In the genomic region with DNA sequence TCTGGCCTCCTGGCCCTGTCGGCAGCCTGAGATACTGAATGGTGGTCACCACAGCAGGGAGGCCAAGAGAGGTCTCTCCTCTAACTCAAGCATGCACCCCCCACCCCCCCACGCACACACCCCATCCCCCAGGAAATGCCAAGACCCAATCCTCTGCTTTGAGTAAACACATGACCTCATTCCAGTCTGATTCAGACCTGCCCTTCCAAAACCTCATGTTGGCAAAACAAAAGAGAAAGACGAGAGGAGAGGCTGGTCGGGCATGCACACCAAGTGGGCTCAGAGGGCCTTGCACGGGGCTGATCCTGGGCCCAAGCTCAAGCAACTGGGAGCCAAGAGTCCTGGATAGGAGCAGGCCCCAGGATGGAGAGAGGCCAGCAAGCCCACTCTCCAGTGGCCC, we compare ENCODE assay signal across 17 mouse cellular contexts. TPM values are rescaled to one million over a fixed set of nuclear protein-coding genes. Genes with fewer than 3 reads are reported as not detected.
DNase-seq lines count a peak whose midpoint lies in the region; ATAC-seq and TF ChIP-seq lines count a peak whose summit lies in the region.
"Had no signal": no experiment of that assay in that cellular context is flagged by ENCODE, and none has a peak within 500 bp of the region (broad histone marks: within the 10 kb centered on the region; RNA-seq: fewer than 3 reads in every experiment).

No protein-coding gene starts in this region.

- 38% methylated on average over 5 of the region's 5 CpGs for WGBS in hindbrain, embryonic 10.5 days
- WGBS in hindbrain, postnatal 0 days, result 27% methylated on average over 5 of the region's 5 CpGs
- WGBS in embryonic facial prominence, embryonic 10.5 days, result 49% methylated on average over 5 of the region's 5 CpGs

- TF ChIP-seq CTCF in hindbrain, postnatal 0 days (IDR thresholded peaks at IDR 0.05; ENCODE audit: low read depth), result no peak

- peak overlapping the region; percentile 40; the same call in 1 of the 2 replicates for H3K27ac ChIP-seq in hindbrain, embryonic 10.5 days
- no peak overlapping the region for H3K27ac ChIP-seq in hindbrain, postnatal 0 days
- H3K27ac ChIP-seq in embryonic facial prominence, embryonic 10.5 days (replicated peaks), result peak overlapping the region; percentile 59; the same call in 1 of the 2 replicates
- H3K27ac ChIP-seq: liver, embryonic 12.5 days; neural tube, embryonic 15.5 days had no signal

- DNase-seq in hindbrain, embryonic 10.5 days (ENCODE audit: low spot score), result no peak
- DNase-seq in hindbrain, postnatal 0 days (ENCODE audit: low spot score), result no peak
- DNase-seq in Muller cell, postnatal 12 days (ENCODE audit: inconsistent ontology term), result peak; percentile 63
- no peak for DNase-seq in embryonic facial prominence, embryonic 10.5 days (ENCODE audit: low spot score)
- DNase-seq in lung, postnatal 10 days, result peak; percentile 48
- DNase-seq in left cerebral cortex, adult 18-20 months (ENCODE audit: low spot score in 2 of 2), result no peak
- DNase-seq in layer of hippocampus, adult 18-20 months (ENCODE audit: low spot score in 2 of 2), result no peak
- DNase-seq: cerebellum, postnatal 14 days; midbrain, embryonic 14.5 days; right cerebral cortex, postnatal 4 days; thymus, postnatal 25 days had no signal

- no peak overlapping the region for H3K4me2 ChIP-seq in hindbrain, postnatal 0 days (ENCODE audit: low read depth, low read length)
- H3K4me2 ChIP-seq: liver, embryonic 12.5 days; neural tube, embryonic 15.5 days had no signal

- H3K27me3 ChIP-seq in hindbrain, embryonic 10.5 days (ENCODE audit: insufficient read depth, poor library complexity, severe bottlenecking), result no peaks in the 10 kb centered on the region
- H3K27me3 ChIP-seq in hindbrain, postnatal 0 days (ENCODE audit: insufficient read depth, low read length), result no peaks in the 10 kb centered on the region
- no peaks in the 10 kb centered on the region; the same call in 1 of the 2 replicates for H3K27me3 ChIP-seq in embryonic facial prominence, embryonic 10.5 days (replicated peaks; ENCODE audit: low read depth, poor library complexity, severe bottlenecking)
- H3K27me3 ChIP-seq: neural tube, embryonic 15.5 days had no signal

- no peak overlapping the region for H3K9ac ChIP-seq in hindbrain, postnatal 0 days (replicated peaks; ENCODE audit: low read length)
- H3K9ac ChIP-seq: liver, embryonic 12.5 days; neural tube, embryonic 15.5 days had no signal

- H3K4me1 ChIP-seq in hindbrain, embryonic 10.5 days (replicated peaks), result peaks cover 37% of the 10 kb centered on the region
- H3K4me1 ChIP-seq in hindbrain, postnatal 0 days (ENCODE audit: insufficient read depth, low read length), result no peaks in the 10 kb centered on the region
- H3K4me1 ChIP-seq in embryonic facial prominence, embryonic 10.5 days, result peaks cover 28% of the 10 kb centered on the region

- no peak overlapping the region for H3K4me3 ChIP-seq in hindbrain, embryonic 10.5 days
- no peak overlapping the region for H3K4me3 ChIP-seq in hindbrain, postnatal 0 days (ENCODE audit: low read length)
- no peak overlapping the region for H3K4me3 ChIP-seq in embryonic facial prominence, embryonic 10.5 days
- H3K4me3 ChIP-seq: liver, embryonic 12.5 days; neural tube, embryonic 15.5 days had no signal

- ATAC-seq in hindbrain, postnatal 0 days, result no peak
- ATAC-seq: inflammation-experienced regulatory T-cells, adult 6 months had no signal

- no peaks in the 10 kb centered on the region for H3K9me3 ChIP-seq in hindbrain, embryonic 10.5 days
- no peaks in the 10 kb centered on the region for H3K9me3 ChIP-seq in hindbrain, postnatal 0 days (ENCODE audit: low read length)
- H3K9me3 ChIP-seq in embryonic facial prominence, embryonic 10.5 days, result no peaks in the 10 kb centered on the region
- H3K9me3 ChIP-seq: liver, embryonic 12.5 days; neural tube, embryonic 15.5 days had no signal

- H3K36me3 ChIP-seq in hindbrain, embryonic 10.5 days, result no peaks in the 10 kb centered on the region
- H3K36me3 ChIP-seq in hindbrain, postnatal 0 days (ENCODE audit: insufficient read depth, low read length), result no peaks in the 10 kb centered on the region
- no peaks in the 10 kb centered on the region for H3K36me3 ChIP-seq in embryonic facial prominence, embryonic 10.5 days (replicated peaks)
- H3K36me3 ChIP-seq: liver, embryonic 12.5 days; neural tube, embryonic 15.5 days had no signal

RNA-seq across cellular contexts. Expression of a gene that starts 20.6 kb away (rescaled TPM):
- polyA plus RNA-seq in hindbrain, embryonic 10.5 days (2016; fragmentation: Nextera tagmentation; extraction: Ambion mirVana), result not detected in 2 replicates
- total RNA-seq in hindbrain, postnatal 0 days (2014; rRNA removed), result not detected in 2 replicates
- polyA plus RNA-seq in hindbrain, postnatal 0 days (2015; fragmentation: Nextera tagmentation; extraction: Ambion mirVana), result 0.23 TPM in 1 of 2 replicates, not detected in the other
- not detected in 2 replicates for polyA plus RNA-seq in embryonic facial prominence, embryonic 10.5 days (2016; fragmentation: Nextera tagmentation; extraction: Ambion mirVana)
- total RNA-seq in left cerebral cortex, adult 18-20 months (2021), result under 1 TPM in 1 of 2 experiments, not detected in 1; 0.35 TPM
- total RNA-seq in layer of hippocampus, adult 18-20 months (2021), result not detected
- total RNA-seq: layer of hippocampus, postnatal 25 days; MEL had no signal
- polyA plus RNA-seq: gonadal fat pad, adult 2 months; inflammation-experienced regulatory T-cells, adult 6 months; liver, embryonic 12.5 days; midbrain, embryonic 14.5 days; neural tube, embryonic 15.5 days had no signal

RNA-seq across cellular contexts. Expression of a gene that starts 29.4 kb away (rescaled TPM):
- 0.16 TPM in 1 of 2 replicates, not detected in the other for polyA plus RNA-seq in hindbrain, embryonic 10.5 days (2016; fragmentation: Nextera tagmentation; extraction: Ambion mirVana)
- 0.40 and 1.0 TPM in 2 replicates for total RNA-seq in hindbrain, postnatal 0 days (2014; rRNA removed)
- 1.1 and 1.2 TPM in 2 replicates for polyA plus RNA-seq in hindbrain, postnatal 0 days (2015; fragmentation: Nextera tagmentation; extraction: Ambion mirVana)
- polyA plus RNA-seq in embryonic facial prominence, embryonic 10.5 days (2016; fragmentation: Nextera tagmentation; extraction: Ambion mirVana), result 0.28 and 0.67 TPM in 2 replicates
- total RNA-seq in left cerebral cortex, adult 18-20 months (2021), result under 1 TPM in 1 of 2 experiments, not detected in 1; 0.28 TPM
- not detected for total RNA-seq in layer of hippocampus, adult 18-20 months (2021)
- total RNA-seq: layer of hippocampus, postnatal 25 days; MEL had no signal
- polyA plus RNA-seq: midbrain, embryonic 14.5 days had no signal

RNA-seq across cellular contexts. Expression of a gene that starts 29.4 kb away (rescaled TPM):
- 1,728 and 1,735 TPM in 2 replicates for polyA plus RNA-seq in hindbrain, embryonic 10.5 days (2016; fragmentation: Nextera tagmentation; extraction: Ambion mirVana)
- 74.1 and 76.5 TPM in 2 replicates for total RNA-seq in hindbrain, postnatal 0 days (2014; rRNA removed)
- polyA plus RNA-seq in hindbrain, postnatal 0 days (2015; fragmentation: Nextera tagmentation; extraction: Ambion mirVana), result 1,309 and 1,318 TPM in 2 replicates
- polyA plus RNA-seq in embryonic facial prominence, embryonic 10.5 days (2016; fragmentation: Nextera tagmentation; extraction: Ambion mirVana), result 1,675 and 1,681 TPM in 2 replicates
- 100 to 1,000 TPM; 831 to 849 TPM for total RNA-seq in left cerebral cortex, adult 18-20 months (2021)
- 100 to 1,000 TPM; 739 to 776 TPM for total RNA-seq in layer of hippocampus, adult 18-20 months (2021)

RNA-seq across cellular contexts. Expression of a gene that starts 41.5 kb away (rescaled TPM):
- not detected in 2 replicates for polyA plus RNA-seq in hindbrain, embryonic 10.5 days (2016; fragmentation: Nextera tagmentation; extraction: Ambion mirVana)
- not detected in 2 replicates for total RNA-seq in hindbrain, postnatal 0 days (2014; rRNA removed)
- polyA plus RNA-seq in hindbrain, postnatal 0 days (2015; fragmentation: Nextera tagmentation; extraction: Ambion mirVana), result not detected in 2 replicates
- not detected in 2 replicates for polyA plus RNA-seq in embryonic facial prominence, embryonic 10.5 days (2016; fragmentation: Nextera tagmentation; extraction: Ambion mirVana)
- total RNA-seq in left cerebral cortex, adult 18-20 months (2021), result not detected
- not detected for total RNA-seq in layer of hippocampus, adult 18-20 months (2021)
- total RNA-seq: layer of hippocampus, postnatal 25 days; MEL had no signal
- polyA plus RNA-seq: gonadal fat pad, adult 2 months; inflammation-experienced regulatory T-cells, adult 6 months; liver, embryonic 12.5 days; midbrain, embryonic 14.5 days; neural tube, embryonic 15.5 days had no signal

RNA-seq across cellular contexts. Expression of a gene that starts 44.0 kb away (rescaled TPM):
- polyA plus RNA-seq in hindbrain, embryonic 10.5 days (2016; fragmentation: Nextera tagmentation; extraction: Ambion mirVana), result 0.90 TPM in 1 of 2 replicates, not detected in the other
- not detected in 2 replicates for total RNA-seq in hindbrain, postnatal 0 days (2014; rRNA removed)
- 0.45 and 0.73 TPM in 2 replicates for polyA plus RNA-seq in hindbrain, postnatal 0 days (2015; fragmentation: Nextera tagmentation; extraction: Ambion mirVana)
- polyA plus RNA-seq in embryonic facial prominence, embryonic 10.5 days (2016; fragmentation: Nextera tagmentation; extraction: Ambion mirVana), result 0.37 TPM in 1 of 2 replicates, not detected in the other
- not detected for total RNA-seq in left cerebral cortex, adult 18-20 months (2021)
- not detected for total RNA-seq in layer of hippocampus, adult 18-20 months (2021)
- total RNA-seq: layer of hippocampus, postnatal 25 days; MEL had no signal
- polyA plus RNA-seq: gonadal fat pad, adult 2 months; inflammation-experienced regulatory T-cells, adult 6 months; liver, embryonic 12.5 days; neural tube, embryonic 15.5 days had no signal

Comparison
In these comparisons a context has a peak if more than half of its experiments do, and no peak if none do; other contexts are left out.
1. DNase-seq: peak in Muller cell, postnatal 12 days (single experiment) and lung, postnatal 10 days (single experiment); none in hindbrain, embryonic 10.5 days (single experiment), hindbrain, postnatal 0 days (single experiment), embryonic facial prominence, embryonic 10.5 days (single experiment), left cerebral cortex, adult 18-20 months (0 of 2) and layer of hippocampus, adult 18-20 months (0 of 2).